Mouse (Mus musculus) gastrocnemius, adult 2 months (tissue): ENCODE results near the gene Fam168a. TPM values are rescaled to one million over a fixed set of nuclear protein-coding genes. Genes with fewer than 3 reads are reported as not detected.

ENCODE experiments used
- DNase-seq: peaks from one replicate; pipeline ENCODE4 v3.0.0; 2022
- H3K27ac ChIP-seq: fragments of 200-600 bp; 2 replicates; pipeline ENCODE4 v1.8.1; 2022; ENCODE audit warnings: mild to moderate bottlenecking
- H3K4me3 ChIP-seq: fragments of 200-600 bp; 2 replicates; pipeline ENCODE4 v1.8.1; 2022; ENCODE audit warnings: mild to moderate bottlenecking, moderate library complexity
- CTCF ChIP-seq: fragments of 200-600 bp; IDR thresholded peaks from 2 replicates; pipeline ENCODE4 v1.8.1; 2022; ENCODE audit warnings: antibody characterized with exemption, mild to moderate bottlenecking, moderate library complexity
- intact Hi-C: fragments of 180-260 bp; cut with DNase I; formaldehyde crosslinking; loops from one replicate; pipeline ENCODE4 v1.15.1; 2025
- total RNA-seq, 2 experiments: library from RNA; stranded (reverse); gene quantifications; 2 replicates each; pipeline ENCODE4 v1.2.3; 2021

Fam168a gene
- total RNA-seq, 2 experiments from 2014 or later, result 43.6 to 44.3 TPM

- TF ChIP-seq CTCF, result no peak
- DNase-seq, result no peak
- intact Hi-C loops, result no loop called here
- Histone ChIP-seq H3K4me3 (no peak overlapping the region), H3K27ac (no peak overlapping the region)
Measured at GRCm38 (mm10) chr7:100768009-100768408, 61.6 kb downstream of the Fam168a start.

GRCm38 (mm10) chr7:100769534-100770083 is 63.2 kb downstream of the Fam168a start:
- Histone ChIP-seq H3K27ac (peak overlapping the region; percentile 24), H3K4me3 (no peak overlapping the region)
- no peak for DNase-seq
- intact Hi-C loops, result no loop called here
- no peak for TF ChIP-seq CTCF

GRCm38 (mm10) chr7:100770669-100771341 is 64.4 kb downstream of the Fam168a start:
- no peak for DNase-seq
- H3K4me3 ChIP-seq, result no peak overlapping the region
- intact Hi-C loops, result no loop called here
- TF ChIP-seq CTCF, result no peak
- 0 out of 2 replicates have a peak overlapping the region, but pooled peaks have one; percentile 24 for H3K27ac ChIP-seq

- DNase-seq, result no peak
- intact Hi-C loops, result no loop called here
- TF ChIP-seq CTCF, result peak; percentile 34; the same call in 1 of the 2 replicates
- no peak overlapping the region for H3K27ac ChIP-seq
- no peak overlapping the region for H3K4me3 ChIP-seq
Measured at GRCm38 (mm10) chr7:100774189-100774588, 67.8 kb downstream of the Fam168a start.

GRCm38 (mm10) chr7:100775810-100776209 is 69.4 kb downstream of the Fam168a start:
- H3K27ac ChIP-seq, result no peak overlapping the region

GRCm38 (mm10) chr7:100780192-100780591 is 73.8 kb downstream of the Fam168a start:
- Histone ChIP-seq H3K27ac (no peak overlapping the region), H3K4me3 (no peak overlapping the region)
- no peak for TF ChIP-seq CTCF
- no peak for DNase-seq
- intact Hi-C loops, result no loop called here

More at GRCm38 (mm10) chr7:100775810-100776209, 69.4 kb downstream of the Fam168a start:
- TF ChIP-seq CTCF, result no peak
- no peak overlapping the region for H3K4me3 ChIP-seq
- intact Hi-C loops, result no loop called here
- no peak for DNase-seq

GRCm38 (mm10) chr7:100784650-100785049 is 78.2 kb downstream of the Fam168a start:
- H3K27ac ChIP-seq, result 0 out of 2 replicates have a peak overlapping the region, but pooled peaks have one; percentile 0
- H3K4me3 ChIP-seq, result no peak overlapping the region
- no peak for TF ChIP-seq CTCF
- DNase-seq, result no peak
- intact Hi-C loops, result no loop called here

- H3K27ac ChIP-seq, result peak overlapping the region; percentile 31; the same call in 1 of the 2 replicates
- intact Hi-C loops, result no loop called here
- DNase-seq, result no peak
- H3K4me3 ChIP-seq, result no peak overlapping the region
- no peak for TF ChIP-seq CTCF
Measured at GRCm38 (mm10) chr7:100785426-100785825, 79.0 kb downstream of the Fam168a start.

GRCm38 (mm10) chr7:100786078-100786477 is 79.6 kb downstream of the Fam168a start:
- peak overlapping the region; percentile 31; the same call in 1 of the 2 replicates for H3K27ac ChIP-seq
- no peak for TF ChIP-seq CTCF
- intact Hi-C loops, result no loop called here
- no peak overlapping the region for H3K4me3 ChIP-seq
- no peak for DNase-seq

GRCm38 (mm10) chr7:100788291-100788690 is 81.9 kb downstream of the Fam168a start:
- intact Hi-C loops, result no loop called here
- H3K27ac ChIP-seq, result peak overlapping the region; percentile 79

GRCm38 (mm10) chr7:100798810-100799209 is 92.4 kb downstream of the Fam168a start:
- peak; percentile 80 for TF ChIP-seq CTCF
- H3K27ac ChIP-seq, result peak overlapping the region; percentile 44
- intact Hi-C loops, result loop anchor here (1.0 to 10.0 kb wide), 3 partner anchors 68 to 274 kb away; no protein-coding TSS in a partner anchor
- peak; percentile 32 for DNase-seq
- no peak overlapping the region for H3K4me3 ChIP-seq

More at GRCm38 (mm10) chr7:100788291-100788690, 81.9 kb downstream of the Fam168a start:
- peak; percentile 60 for DNase-seq
- no peak overlapping the region for H3K4me3 ChIP-seq
- no peak for TF ChIP-seq CTCF

- TF ChIP-seq CTCF, result no peak
- intact Hi-C loops, result no loop called here
- DNase-seq, result no peak
- H3K27ac ChIP-seq, result no peak overlapping the region
- H3K4me3 ChIP-seq, result no peak overlapping the region
Measured at GRCm38 (mm10) chr7:100805391-100805790, 99.0 kb downstream of the Fam168a start.

- DNase-seq, result no peak
- intact Hi-C loops, result no loop called here
- TF ChIP-seq CTCF, result no peak
- Histone ChIP-seq H3K4me3 (no peak overlapping the region), H3K27ac (no peak overlapping the region)
Measured at GRCm38 (mm10) chr7:100811912-100812311, 105.5 kb downstream of the Fam168a start.
